Mouse (Mus musculus) kidney, embryonic 16.5 days (tissue): Measurements from ENCODE around the gene Sspo. TPM values are rescaled to one million over a fixed set of nuclear protein-coding genes. Genes with fewer than 3 reads are reported as not detected.

Experiments used
- ATAC-seq: fragments of 200-750 bp; cut with Nextera tagmentation; 2 replicates; pipeline ENCODE4 v1.8.0; 2017; ENCODE audit warnings: moderate TSS enrichment; ENCODE audit not compliant: low FRiP score, low TSS enrichment
- H3K27ac ChIP-seq: fragments of 300-500 bp; sonication (generic); 2 replicates; pipeline ENCODE4 v1.5.1; 2014; ENCODE audit warnings: low read length
- H3K27me3 ChIP-seq: fragments of 300-500 bp; sonication (generic); 2 replicates; pipeline ENCODE4 v1.6.1; 2014; ENCODE audit warnings: low read length, control low read depth, mixed read lengths; ENCODE audit not compliant: insufficient read depth
- H3K36me3 ChIP-seq: fragments of 300-500 bp; sonication (generic); 2 replicates; pipeline ENCODE4 v1.6.1; 2014; ENCODE audit warnings: low read length, control low read depth, mixed read lengths; ENCODE audit not compliant: insufficient read depth
- H3K4me1 ChIP-seq: fragments of 300-500 bp; sonication (generic); 2 replicates; pipeline ENCODE4 v1.6.1; 2014; ENCODE audit warnings: low read length, control low read depth, mixed read lengths; ENCODE audit not compliant: insufficient read depth
- H3K4me2 ChIP-seq: fragments of 300-500 bp; sonication (generic); replicated peaks from 2 replicates; pipeline ENCODE4 v1.6.1; 2014; ENCODE audit warnings: low read depth, low read length
- H3K4me3 ChIP-seq: fragments of 300-500 bp; sonication (generic); 2 replicates; pipeline ENCODE4 v1.5.1; 2014; ENCODE audit warnings: mild to moderate bottlenecking, low read length
- H3K9ac ChIP-seq: fragments of 300-500 bp; sonication (generic); replicated peaks from 2 replicates; pipeline ENCODE4 v1.6.1; 2014; ENCODE audit warnings: low read length
- H3K9me3 ChIP-seq: fragments of 300-500 bp; sonication (generic); 2 replicates; pipeline ENCODE4 v1.6.1; 2016; ENCODE audit warnings: low read length, control low read depth
- WGBS: fragments of 180-500 bp; shearing (Covaris S2); extraction: QIAGEN DNeasy Blood & Tissue Kit; methylation state at CpG from one replicate; pipeline ENCODE4 v1.1.7; 2014; 5-methylcytosine and 5-hydroxymethylcytosine counted together
- polyA plus RNA-seq: library from polyadenylated mRNA; unstranded; fragments of >200 nt; fragmentation: Nextera tagmentation; extraction: Ambion mirVana; gene quantifications from 2 replicates; pipeline ENCODE4 v1.2.1, GENCODE M21; 2015

The Sspo gene
- polyA plus RNA-seq = 0.36 and 0.97 TPM in 2 replicates

DNA sequence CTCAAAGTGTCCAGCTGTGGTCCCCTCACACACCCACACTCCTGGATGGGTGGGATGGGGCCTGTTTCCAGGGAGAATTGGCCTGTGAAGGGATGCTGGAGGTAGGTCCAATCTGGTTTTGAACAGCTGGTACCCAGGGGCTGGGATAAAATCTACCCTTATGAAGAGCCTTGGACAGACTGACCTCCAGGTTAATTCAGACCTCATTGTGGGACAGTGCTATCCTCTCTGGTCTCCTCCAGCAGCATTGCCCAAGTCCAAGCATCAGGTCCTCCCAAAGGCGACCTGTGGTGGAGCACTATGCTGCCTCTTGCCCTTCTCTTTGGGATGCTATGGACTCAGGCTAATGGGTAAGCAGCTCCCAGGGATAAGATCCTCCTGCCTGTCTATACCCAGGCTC is at the start of gene Sspo:
Gene Sspo (plus strand): TSS at position 301 of the 400 bp plus-strand sequence.
- no peaks in the 10 kb centered on the region for H3K27me3 ChIP-seq
- peak within 1 kb of the TSS; percentile 97; the same call in 1 of the 2 replicates for H3K27ac ChIP-seq
- H3K4me3 ChIP-seq = no peak within 1 kb of the TSS
- no peaks in the 10 kb centered on the region for H3K36me3 ChIP-seq
- no peak within 1 kb of the TSS for H3K4me2 ChIP-seq
- peaks cover 26% of the 10 kb centered on the region for H3K4me1 ChIP-seq
- whole genome bisulfite sequencing = 65% methylated on average over 1 of the region's 1 CpGs
- H3K9ac ChIP-seq = no peak within 1 kb of the TSS
- ATAC-seq = no peak
- H3K9me3 ChIP-seq = no peaks in the 10 kb centered on the region

DNA sequence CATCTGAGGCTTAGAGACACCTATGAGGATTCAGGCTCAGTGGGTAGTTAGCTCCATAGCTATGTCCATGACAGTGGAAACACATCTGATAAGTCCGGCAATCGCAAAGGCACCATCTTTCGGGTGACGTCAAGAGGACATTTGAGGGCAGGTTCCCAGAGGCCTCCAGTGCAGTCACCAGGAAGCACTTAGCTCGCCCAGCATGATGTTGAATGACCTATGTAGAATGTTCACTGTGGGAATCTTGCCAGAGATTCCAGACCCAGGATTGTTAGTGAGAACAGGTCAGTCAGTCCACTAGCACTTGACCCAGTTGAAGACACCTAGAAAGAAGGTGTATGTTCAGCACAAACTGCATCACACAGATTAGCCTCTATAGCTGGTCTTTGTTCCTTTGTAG is 48.1 kb upstream of the Sspo start:
- Histone ChIP-seq H3K4me1 (peaks cover 15% of the 10 kb centered on the region), H3K4me3 (no peak overlapping the region), H3K9me3 (no peaks in the 10 kb centered on the region), H3K4me2 (no peak overlapping the region), H3K9ac (no peak overlapping the region), H3K27me3 (no peaks in the 10 kb centered on the region), H3K36me3 (peaks cover 12% of the 10 kb centered on the region), H3K27ac (no peak overlapping the region)
- 91% methylated on average over 5 of the region's 5 CpGs for WGBS
- ATAC-seq = no peak

DNA sequence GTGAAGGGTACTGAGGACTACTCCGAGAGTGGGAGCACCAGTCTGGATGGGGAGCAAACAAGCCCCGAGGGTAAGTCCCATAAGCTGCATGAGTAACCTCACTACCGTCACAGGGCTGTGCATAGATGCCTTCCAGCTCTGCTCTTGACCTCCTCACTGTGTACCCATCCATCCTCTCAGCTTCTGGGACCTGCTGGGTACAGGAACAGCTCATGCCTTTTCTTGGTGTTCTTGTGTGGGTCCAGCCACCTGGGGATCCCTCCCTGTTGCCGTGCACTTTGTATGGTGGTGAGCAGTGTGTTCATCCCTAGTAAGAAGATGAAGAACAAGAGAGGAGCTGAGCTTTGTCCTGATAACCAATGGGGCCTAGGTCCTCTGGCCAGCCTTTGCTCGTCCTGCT is 44.0 kb upstream of the Sspo start:
- no peak overlapping the region for H3K9ac ChIP-seq
- no peak for ATAC-seq
- no peaks in the 10 kb centered on the region for H3K9me3 ChIP-seq
- 90% methylated on average over 5 of the region's 5 CpGs for WGBS
- no peak overlapping the region for H3K4me2 ChIP-seq
- H3K4me3 ChIP-seq = no peak overlapping the region
- no peak overlapping the region for H3K27ac ChIP-seq
- peaks cover 51% of the 10 kb centered on the region for H3K36me3 ChIP-seq
- no peaks in the 10 kb centered on the region for H3K27me3 ChIP-seq
- no peaks in the 10 kb centered on the region for H3K4me1 ChIP-seq

DNA sequence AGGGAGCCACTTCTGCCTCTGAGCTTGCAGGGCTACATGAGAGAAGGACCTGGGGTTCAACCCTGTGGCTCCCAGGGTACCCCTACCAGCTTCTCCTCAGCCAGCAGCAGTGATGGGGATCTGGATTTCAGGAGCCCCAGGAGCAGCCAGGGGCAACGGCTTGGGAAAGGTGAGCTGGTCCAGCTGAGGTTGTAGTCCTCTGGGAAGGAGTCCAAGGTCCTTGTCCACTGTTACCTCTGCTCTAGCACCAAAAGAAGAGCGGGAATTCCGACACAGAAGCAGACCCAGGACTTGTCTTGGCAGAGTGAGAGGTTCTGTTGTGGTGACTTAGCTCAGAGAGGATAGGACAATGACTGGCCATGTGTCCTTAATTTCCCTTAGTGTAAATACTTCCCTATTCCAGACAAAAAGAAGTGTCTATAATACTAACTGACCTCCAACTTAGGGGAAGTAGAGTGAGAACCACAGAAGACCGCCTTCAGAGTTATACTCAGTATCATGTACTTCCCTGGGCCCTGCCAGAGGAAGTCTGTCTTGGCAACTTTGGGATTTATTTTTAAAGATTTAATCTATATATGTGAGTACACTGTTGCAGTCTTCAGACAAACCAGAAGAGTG is 38.2 kb upstream of the Sspo start:
- H3K4me2 ChIP-seq = no peak overlapping the region
- no peak overlapping the region for H3K4me3 ChIP-seq
- 89% methylated on average over 4 of the region's 4 CpGs for WGBS
- ATAC-seq = no peak
- no peak overlapping the region for H3K9ac ChIP-seq
- no peaks in the 10 kb centered on the region for H3K9me3 ChIP-seq
- H3K27me3 ChIP-seq = no peaks in the 10 kb centered on the region
- H3K36me3 ChIP-seq = peaks cover 94% of the 10 kb centered on the region
- H3K4me1 ChIP-seq = no peaks in the 10 kb centered on the region
- H3K27ac ChIP-seq = no peak overlapping the region

DNA sequence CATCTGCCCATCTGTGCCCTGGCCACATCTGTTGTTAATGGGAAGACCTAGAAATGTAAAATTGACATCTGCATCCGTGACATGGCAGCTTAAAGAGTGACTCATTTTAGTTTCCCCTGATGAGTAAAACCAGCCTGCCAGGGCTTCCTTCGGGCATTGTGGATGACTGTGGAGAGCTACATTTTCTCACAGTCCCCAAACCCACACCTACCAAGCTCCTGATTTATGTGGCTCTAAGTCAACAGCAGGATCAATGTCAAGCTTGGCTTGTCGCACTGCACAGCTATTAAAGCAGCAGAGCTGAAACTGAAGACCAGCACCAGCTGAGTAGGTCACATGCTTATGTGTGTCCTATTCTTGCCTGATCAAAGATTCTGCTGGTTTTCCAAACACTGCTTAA is 37.5 kb upstream of the Sspo start:
- WGBS = 51% methylated on average over 3 of the region's 3 CpGs
- H3K4me2 ChIP-seq = no peak overlapping the region

DNA sequence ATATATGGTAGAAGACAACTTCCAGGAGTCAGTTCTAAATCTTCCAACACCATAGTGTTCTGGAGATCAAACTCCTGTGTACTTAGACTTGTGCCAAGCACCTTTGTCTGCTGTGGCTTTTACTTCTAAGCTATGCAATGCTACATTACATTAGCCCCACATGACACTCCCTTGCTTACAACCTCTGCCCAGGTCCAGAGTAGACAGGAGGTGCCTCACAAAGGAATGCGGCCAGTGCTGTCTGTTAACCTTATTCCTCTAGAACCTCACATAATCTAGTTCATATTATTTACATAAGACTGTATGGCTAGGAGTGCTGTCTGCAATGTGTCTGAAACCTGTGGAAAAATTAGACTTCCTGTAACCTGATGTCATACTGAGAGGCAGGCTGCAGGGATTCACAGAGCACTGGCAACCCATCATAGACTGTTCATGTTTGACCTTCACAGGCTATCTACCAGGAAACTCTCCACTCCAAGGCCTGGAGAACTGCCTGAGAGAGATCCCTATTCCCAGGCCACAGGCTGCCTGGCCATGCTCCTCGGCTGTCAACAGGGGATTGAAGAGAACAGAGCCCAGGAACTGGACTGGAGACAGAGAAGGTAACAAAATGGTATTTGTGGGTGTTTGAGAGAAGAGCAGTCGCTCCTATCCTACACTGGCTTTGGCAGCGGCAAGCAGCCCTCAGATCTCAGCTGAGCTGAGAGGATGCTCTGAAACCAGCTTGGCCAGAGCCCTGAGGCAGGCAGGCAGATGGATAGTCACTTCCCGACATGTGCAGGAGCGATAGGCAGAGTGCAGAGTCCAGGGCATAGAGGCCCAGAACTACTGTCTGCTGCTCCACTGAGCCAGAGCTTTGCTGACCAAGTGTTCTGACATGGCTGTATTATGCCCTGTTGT is 36.6 kb upstream of the Sspo start:
- H3K4me1 ChIP-seq = no peaks in the 10 kb centered on the region
- H3K4me2 ChIP-seq = no peak overlapping the region
- no peak overlapping the region for H3K4me3 ChIP-seq
- H3K27me3 ChIP-seq = no peaks in the 10 kb centered on the region
- 90% methylated on average over 6 of the region's 6 CpGs for WGBS
- H3K9me3 ChIP-seq = no peaks in the 10 kb centered on the region
- no peak overlapping the region for H3K9ac ChIP-seq
- H3K27ac ChIP-seq = no peak overlapping the region
- no peak for ATAC-seq
- peaks cover 96% of the 10 kb centered on the region for H3K36me3 ChIP-seq

More for the DNA sequence above, 37.5 kb upstream of the Sspo start:
- Histone ChIP-seq H3K36me3 (peaks cover 96% of the 10 kb centered on the region), H3K9me3 (no peaks in the 10 kb centered on the region), H3K27ac (no peak overlapping the region), H3K27me3 (no peaks in the 10 kb centered on the region), H3K4me1 (no peaks in the 10 kb centered on the region), H3K9ac (no peak overlapping the region), H3K4me3 (no peak overlapping the region)
- no peak for ATAC-seq

DNA sequence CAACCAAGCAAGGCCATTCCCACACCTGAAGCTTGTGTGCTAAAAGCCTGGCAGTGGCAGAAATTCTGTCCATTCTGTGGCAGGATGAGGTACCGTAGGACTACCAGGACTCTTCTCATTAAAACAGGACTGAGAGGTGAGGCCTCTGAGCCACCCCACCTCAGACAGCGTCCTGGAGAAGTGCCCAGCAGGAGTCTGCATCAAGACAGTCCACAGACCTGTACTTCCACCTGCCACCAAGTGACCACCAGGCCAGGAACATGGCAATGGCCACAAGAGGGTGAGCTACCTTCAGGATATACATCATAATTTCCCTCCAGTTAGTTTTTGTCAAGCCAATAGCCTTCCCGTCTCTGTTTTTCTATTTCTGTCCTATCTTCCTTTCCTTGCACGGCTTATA is 35.9 kb upstream of the Sspo start:
- WGBS = 89% methylated on average over 4 of the region's 4 CpGs
- Histone ChIP-seq H3K4me2 (no peak overlapping the region), H3K27me3 (no peaks in the 10 kb centered on the region), H3K9ac (no peak overlapping the region), H3K4me1 (no peaks in the 10 kb centered on the region), H3K36me3 (peaks cover 96% of the 10 kb centered on the region), H3K27ac (no peak overlapping the region), H3K9me3 (no peaks in the 10 kb centered on the region), H3K4me3 (no peak overlapping the region)
- ATAC-seq = no peak

DNA sequence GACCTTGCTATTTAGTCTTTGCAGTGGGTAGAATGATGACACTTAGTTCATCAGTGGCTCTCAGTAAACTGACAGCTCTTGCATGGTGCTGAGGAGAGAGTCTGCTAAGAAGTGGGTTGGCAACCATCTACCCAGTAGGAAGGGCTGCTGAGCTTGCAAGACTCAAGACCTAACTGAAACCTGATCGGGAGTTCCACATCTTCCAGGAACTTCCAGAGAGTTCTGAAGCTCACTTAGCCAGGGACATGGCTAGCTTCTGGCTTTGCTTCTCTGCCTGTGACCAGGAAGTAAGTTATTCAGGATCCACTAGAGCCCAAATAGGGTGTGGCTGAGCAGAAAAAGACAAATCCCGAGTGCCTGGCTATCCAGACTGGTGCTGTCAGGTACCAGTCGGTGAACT is 35.4 kb upstream of the Sspo start:
- H3K27ac ChIP-seq = no peak overlapping the region
- no peak overlapping the region for H3K4me2 ChIP-seq
- no peaks in the 10 kb centered on the region for H3K9me3 ChIP-seq
- no peak overlapping the region for H3K4me3 ChIP-seq
- 83% methylated on average over 3 of the region's 3 CpGs for WGBS
- no peaks in the 10 kb centered on the region for H3K4me1 ChIP-seq
- peaks cover 91% of the 10 kb centered on the region for H3K36me3 ChIP-seq
- H3K27me3 ChIP-seq = no peaks in the 10 kb centered on the region
- no peak overlapping the region for H3K9ac ChIP-seq
- no peak for ATAC-seq

DNA sequence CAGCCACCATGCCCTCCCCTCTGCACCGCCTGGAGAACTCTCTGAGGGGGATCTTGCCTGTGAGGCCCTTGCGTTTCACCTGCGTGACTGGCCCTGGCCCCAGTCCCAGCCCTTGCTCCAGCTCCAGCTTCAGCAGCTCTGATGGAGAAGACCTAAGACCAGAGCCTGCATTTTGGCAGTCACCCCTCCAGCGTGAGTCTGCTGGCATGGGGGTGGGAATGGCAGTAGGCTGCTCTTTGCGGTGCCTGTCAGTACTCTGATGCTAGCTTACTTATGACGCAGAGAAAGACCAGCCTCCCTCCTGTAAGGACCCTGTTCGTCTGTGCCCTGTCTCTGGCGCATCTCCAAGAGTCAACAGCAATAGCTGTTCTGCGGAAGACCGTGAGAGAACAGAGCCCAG is 34.9 kb upstream of the Sspo start:
- 87% methylated on average over 10 of the region's 10 CpGs for WGBS
- H3K27me3 ChIP-seq = no peaks in the 10 kb centered on the region
- H3K4me3 ChIP-seq = no peak overlapping the region
- no peak overlapping the region for H3K9ac ChIP-seq
- H3K27ac ChIP-seq = no peak overlapping the region
- H3K9me3 ChIP-seq = no peaks in the 10 kb centered on the region
- ATAC-seq = no peak
- H3K4me1 ChIP-seq = no peaks in the 10 kb centered on the region
- H3K4me2 ChIP-seq = no peak overlapping the region
- peaks cover 87% of the 10 kb centered on the region for H3K36me3 ChIP-seq

DNA sequence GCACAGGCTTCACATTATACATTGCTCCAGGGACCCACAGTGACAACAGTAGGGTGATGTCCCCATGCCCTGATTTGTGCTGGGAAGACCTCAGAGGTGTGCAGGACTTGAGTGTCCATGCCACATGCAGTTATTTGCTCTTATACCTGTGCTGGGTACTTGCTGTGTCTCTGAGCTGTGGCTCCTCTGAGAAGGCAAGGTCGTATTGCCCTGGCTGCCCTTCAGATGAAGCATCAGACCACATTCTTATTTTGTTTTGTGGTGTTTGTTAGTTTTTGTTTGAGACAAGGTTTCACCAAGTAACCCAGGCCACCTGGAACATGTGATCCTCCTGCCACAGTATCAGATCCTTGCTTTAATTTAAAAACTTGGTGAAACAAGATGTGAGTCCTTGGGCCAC is 33.1 kb upstream of the Sspo start:
- H3K4me2 ChIP-seq = no peak overlapping the region
- H3K36me3 ChIP-seq = peaks cover 69% of the 10 kb centered on the region
- no peak overlapping the region for H3K9ac ChIP-seq
- no peaks in the 10 kb centered on the region for H3K27me3 ChIP-seq
- no peaks in the 10 kb centered on the region for H3K4me1 ChIP-seq
- H3K9me3 ChIP-seq = no peaks in the 10 kb centered on the region
- no peak for ATAC-seq
- no peak overlapping the region for H3K4me3 ChIP-seq
- 95% methylated on average over 1 of the region's 1 CpGs for WGBS
- H3K27ac ChIP-seq = no peak overlapping the region
